Mouse (Mus musculus): Measurements from ENCODE around the gene Nfib. TPM values are rescaled to one million over a fixed set of nuclear protein-coding genes. Genes with fewer than 3 reads are reported as not detected.
"Not testable (repeated sequence)": the region's sequence is repeated elsewhere in the genome, so short reads cannot be mapped to it uniquely, and the experiment has no call there.

Gene Nfib
- polyA plus RNA-seq, 1 experiment from 2014 or later = 58.4 TPM

DNA sequence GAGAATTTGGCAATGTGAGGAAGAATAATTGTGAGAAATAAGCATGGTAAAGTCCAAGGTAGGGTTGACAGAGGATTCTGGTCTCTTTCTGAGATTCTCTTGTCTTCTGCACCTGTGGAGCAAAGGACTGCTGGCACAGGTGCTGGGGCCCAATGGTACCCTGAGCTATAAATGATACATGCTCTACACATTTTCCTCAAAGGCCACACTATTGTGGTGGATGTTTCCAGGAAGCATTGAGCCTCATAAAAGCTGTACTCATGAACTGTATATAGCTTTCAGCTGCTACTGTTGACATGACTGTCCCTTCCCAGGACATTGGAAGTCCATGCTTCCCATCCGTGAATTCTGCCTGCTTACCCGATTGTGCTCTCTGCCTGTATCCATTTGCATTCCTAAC lies 418.1 kb downstream of the Nfib start:
- Histone ChIP-seq H3K9me3 (replicated peaks) (no peaks in the 10 kb centered on the region), H3K27me3 (no peaks in the 10 kb centered on the region), H3K4me3 (no peak overlapping the region), H3K27ac (no peak overlapping the region), H3K9ac (no peak overlapping the region), H3K36me3 (no peaks in the 10 kb centered on the region), H3K4me2 (replicated peaks) (no peak overlapping the region), H3K4me1 (0 out of 2 replicates have a peak, but pooled peaks cover 4% of the 10 kb centered on the region)
- WGBS = 86% methylated on average over 2 of the region's 2 CpGs
- no peak for ATAC-seq (ENCODE audit: low FRiP score)

DNA sequence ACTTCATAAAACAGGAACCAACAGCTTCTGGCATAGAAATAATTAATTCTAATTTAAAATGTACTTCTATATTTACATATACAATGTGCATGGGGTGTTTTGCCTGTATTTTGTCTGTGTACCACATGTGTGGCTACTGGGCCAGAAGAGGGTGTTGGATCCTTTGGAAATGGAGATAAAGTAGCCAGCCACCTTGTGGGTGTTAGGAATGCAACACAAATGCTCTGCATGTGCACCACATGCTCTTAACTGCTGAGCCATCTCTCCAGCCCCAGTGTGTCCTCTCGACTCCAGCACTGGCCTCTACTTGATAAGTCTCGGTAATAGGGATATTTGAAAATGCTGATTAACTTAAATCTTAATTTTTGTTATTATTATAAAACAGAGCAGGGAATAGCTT lies 418.6 kb downstream of the Nfib start:
- Histone ChIP-seq H3K27me3 (no peaks in the 10 kb centered on the region), H3K9ac (no peak overlapping the region), H3K36me3 (no peaks in the 10 kb centered on the region), H3K4me1 (0 out of 2 replicates have a peak, but pooled peaks cover 4% of the 10 kb centered on the region), H3K4me3 (no peak overlapping the region), H3K27ac (no peak overlapping the region), H3K4me2 (replicated peaks) (no peak overlapping the region), H3K9me3 (replicated peaks) (no peaks in the 10 kb centered on the region)
- WGBS = 84% methylated on average over 2 of the region's 2 CpGs
- no peak for ATAC-seq (ENCODE audit: low FRiP score)

DNA sequence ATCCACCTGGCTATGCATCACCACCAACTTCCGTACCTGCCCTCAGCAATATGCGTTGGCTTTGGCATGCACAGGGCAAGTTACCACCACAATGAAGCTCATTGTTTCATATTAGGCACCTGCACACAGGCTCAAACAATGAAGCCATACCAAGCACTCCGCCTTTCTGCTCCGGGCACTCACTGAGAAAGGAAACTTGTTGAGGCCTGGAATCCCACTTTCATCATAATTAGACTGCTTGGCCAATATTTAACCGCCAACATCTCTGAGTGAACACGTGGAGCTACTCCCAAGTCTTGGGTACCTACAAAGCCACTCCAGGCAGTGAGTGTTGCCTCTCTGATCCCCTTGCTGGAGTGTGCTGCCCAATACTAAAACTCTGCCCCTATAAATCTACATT lies 422.0 kb downstream of the Nfib start:
- ATAC-seq (ENCODE audit: low FRiP score) = no peak

DNA sequence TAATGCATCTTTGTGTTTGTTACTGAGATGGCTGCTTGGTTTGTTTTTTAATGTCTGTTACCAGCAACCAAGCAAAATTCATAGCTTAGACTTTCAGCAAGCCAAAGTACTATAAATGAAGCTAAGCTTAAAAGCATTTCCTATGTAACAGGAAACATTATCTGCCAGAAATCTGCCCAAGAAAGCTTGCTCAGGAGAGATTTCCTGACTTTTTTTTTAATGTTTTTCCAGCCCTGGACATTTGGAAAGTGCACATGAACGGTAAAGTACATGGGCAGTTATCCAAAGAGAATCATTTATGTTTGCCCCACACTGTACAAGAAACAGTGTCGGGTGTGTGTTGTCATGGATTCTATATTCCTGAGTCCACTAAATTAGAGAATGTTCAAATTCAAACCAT lies 429.6 kb downstream of the Nfib start:
- no peaks in the 10 kb centered on the region for H3K27me3 ChIP-seq
- 78% methylated on average over 2 of the region's 2 CpGs for WGBS
- H3K4me3 ChIP-seq = no peak overlapping the region
- H3K9me3 ChIP-seq (replicated peaks) = no peaks in the 10 kb centered on the region
- H3K9ac ChIP-seq = no peak overlapping the region
- no peak overlapping the region for H3K27ac ChIP-seq
- H3K4me2 ChIP-seq (replicated peaks) = no peak overlapping the region
- no peaks in the 10 kb centered on the region for H3K36me3 ChIP-seq
- peaks cover 11% of the 10 kb centered on the region for H3K4me1 ChIP-seq
- ATAC-seq (ENCODE audit: low FRiP score) = no peak

More for the DNA sequence above, 422.0 kb downstream of the Nfib start:
- H3K4me1 ChIP-seq = no peaks in the 10 kb centered on the region
- H3K4me3 ChIP-seq = no peak overlapping the region
- no peak overlapping the region for H3K4me2 ChIP-seq (replicated peaks)
- no peak overlapping the region for H3K9ac ChIP-seq
- H3K9me3 ChIP-seq (replicated peaks) = no peaks in the 10 kb centered on the region
- no peaks in the 10 kb centered on the region for H3K36me3 ChIP-seq
- H3K27ac ChIP-seq = no peak overlapping the region; the same call in 1 of the 2 replicates
- 87% methylated on average over 6 of the region's 6 CpGs for WGBS
- no peaks in the 10 kb centered on the region for H3K27me3 ChIP-seq

DNA sequence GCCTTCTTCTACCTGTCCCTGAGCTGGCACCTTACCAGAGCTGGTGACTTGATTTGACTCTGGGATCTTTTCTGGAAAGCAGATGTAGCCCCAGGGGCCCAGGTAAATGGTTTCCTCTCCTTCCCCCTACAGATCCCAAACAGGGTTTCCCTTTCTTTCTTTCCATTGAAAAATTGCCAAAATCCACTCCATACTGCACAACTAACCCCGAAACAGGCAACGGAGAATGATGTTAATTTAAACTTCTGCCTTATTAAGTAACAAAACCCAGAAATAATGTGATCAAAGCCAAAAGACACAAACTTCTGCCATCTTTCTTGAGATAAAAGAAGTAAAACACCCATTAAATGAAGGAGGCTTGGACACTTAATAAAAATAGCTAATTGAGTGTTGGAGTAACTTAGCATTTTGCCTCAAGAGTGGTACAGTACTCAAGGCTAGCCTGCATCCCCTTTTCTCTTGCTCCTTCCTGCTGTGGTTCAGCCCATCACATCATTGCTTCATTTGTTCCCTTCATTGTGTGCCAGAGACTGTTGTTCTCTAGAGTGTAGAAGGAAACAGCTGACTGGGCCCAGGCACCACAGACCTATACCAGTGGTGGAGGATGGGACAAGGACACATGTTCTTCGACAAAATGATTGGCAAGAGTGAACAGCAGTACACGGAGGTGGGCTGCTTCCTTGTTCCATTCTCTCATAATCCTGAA lies 432.3 kb downstream of the Nfib start:
- H3K4me1 ChIP-seq = peaks cover 19% of the 10 kb centered on the region
- H3K27me3 ChIP-seq = no peaks in the 10 kb centered on the region
- no peak overlapping the region for H3K27ac ChIP-seq
- 84% methylated on average over 4 of the region's 4 CpGs for WGBS
- no peaks in the 10 kb centered on the region for H3K36me3 ChIP-seq
- no peak for ATAC-seq (ENCODE audit: low FRiP score)
- H3K4me3 ChIP-seq = no peak overlapping the region
- H3K9ac ChIP-seq = no peak overlapping the region
- no peaks in the 10 kb centered on the region for H3K9me3 ChIP-seq (replicated peaks)
- no peak overlapping the region for H3K4me2 ChIP-seq (replicated peaks)

DNA sequence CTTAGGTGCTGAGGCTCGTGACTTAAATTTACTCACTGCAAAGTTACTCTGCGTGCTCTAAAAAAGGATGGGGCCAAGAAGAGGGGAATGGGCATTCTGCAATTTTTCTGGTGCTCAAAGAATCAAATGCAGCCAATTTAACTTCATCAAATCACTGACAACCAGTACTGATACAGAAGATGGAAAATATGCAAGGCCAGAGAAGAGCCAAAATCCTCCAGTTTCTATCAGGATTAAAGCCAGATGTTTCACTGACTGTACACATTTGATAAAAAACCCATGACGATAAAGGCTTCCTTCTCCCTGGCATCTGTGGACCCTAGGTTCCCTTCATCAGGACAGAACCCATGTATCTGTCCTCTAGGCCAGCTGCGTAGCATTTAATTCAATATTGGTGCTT lies 433.5 kb downstream of the Nfib start:
- 63% methylated on average over 4 of the region's 4 CpGs for WGBS
- no peak for ATAC-seq (ENCODE audit: low FRiP score)
- no peak overlapping the region for H3K4me3 ChIP-seq
- peak overlapping the region; percentile 19; the same call in 1 of the 2 replicates for H3K27ac ChIP-seq
- H3K4me1 ChIP-seq = peaks cover 23% of the 10 kb centered on the region
- H3K9me3 ChIP-seq (replicated peaks) = no peaks in the 10 kb centered on the region
- H3K36me3 ChIP-seq = no peaks in the 10 kb centered on the region
- H3K27me3 ChIP-seq = no peaks in the 10 kb centered on the region
- H3K9ac ChIP-seq = no peak overlapping the region
- no peak overlapping the region for H3K4me2 ChIP-seq (replicated peaks)

DNA sequence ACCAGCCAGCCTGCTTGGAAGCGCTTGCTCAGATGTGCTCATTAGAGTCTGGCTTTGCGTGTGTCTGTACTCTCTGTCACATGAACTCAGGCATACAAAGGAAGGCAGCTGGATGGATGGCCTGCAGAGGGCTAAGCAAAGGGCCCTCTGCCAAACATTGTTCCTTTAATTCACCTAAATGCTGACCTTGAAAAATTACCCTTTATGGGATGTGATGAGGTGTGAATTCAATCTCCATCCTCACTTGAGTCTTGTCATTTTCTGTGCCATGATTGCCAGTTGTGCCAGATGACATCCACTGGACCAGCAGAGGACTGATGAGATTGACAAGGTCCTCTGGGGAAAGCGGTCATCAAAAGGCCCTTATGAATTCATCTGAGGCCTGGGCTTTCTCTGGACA lies 434.0 kb downstream of the Nfib start:
- Histone ChIP-seq H3K9ac (peak overlapping the region; percentile 23; the same call in 1 of the 2 replicates), H3K4me2 (replicated peaks) (no peak overlapping the region), H3K4me1 (peaks cover 23% of the 10 kb centered on the region), H3K27ac (peak overlapping the region; percentile 19), H3K27me3 (no peaks in the 10 kb centered on the region), H3K9me3 (replicated peaks) (no peaks in the 10 kb centered on the region), H3K36me3 (no peaks in the 10 kb centered on the region), H3K4me3 (no peak overlapping the region)
- peak; percentile 87 for ATAC-seq (ENCODE audit: low FRiP score)
- 47% methylated on average over 3 of the region's 3 CpGs for WGBS

DNA sequence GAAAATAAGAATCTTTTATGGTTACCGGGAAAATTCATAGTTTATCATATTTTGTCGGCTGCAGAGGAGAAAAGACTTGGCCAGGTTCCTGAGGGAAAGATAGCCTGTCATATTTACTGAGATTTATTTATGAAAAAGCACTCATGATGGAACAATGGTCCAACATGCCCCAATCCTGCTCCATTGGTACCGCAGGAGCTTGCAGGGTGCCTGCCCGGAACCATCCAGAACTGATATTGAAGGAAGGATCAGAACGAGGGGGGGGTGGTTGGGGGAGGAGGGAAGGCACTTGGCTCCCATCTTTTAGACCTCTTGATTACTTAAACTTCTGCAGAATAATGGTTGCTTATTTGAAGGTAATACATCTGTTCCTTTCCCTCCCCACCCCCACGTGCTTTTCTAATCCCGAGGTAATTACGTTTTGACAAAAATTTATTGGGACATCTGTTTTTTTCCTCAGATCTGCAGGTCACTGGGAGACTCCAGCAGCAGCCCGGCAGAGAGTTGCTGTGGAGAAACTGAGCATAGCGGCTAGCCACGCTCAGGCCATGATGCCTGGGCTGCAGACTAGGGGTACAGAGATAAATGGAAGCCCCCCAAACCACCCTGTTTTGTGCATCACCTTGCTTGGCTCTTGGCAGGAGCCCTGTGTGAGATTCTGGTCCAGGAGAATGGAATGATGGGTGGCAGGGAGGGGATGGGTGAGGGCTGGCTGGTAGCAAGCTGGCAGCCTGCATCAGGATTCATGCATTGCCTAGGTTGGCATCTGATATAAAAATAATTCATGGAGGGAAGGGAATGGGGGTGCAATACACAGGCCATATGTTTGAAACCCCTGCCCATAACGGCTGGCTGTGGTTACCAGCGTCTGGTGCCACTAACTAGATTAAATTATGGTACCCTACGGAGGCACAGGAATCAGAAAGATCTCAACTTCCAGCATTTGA lies 437.4 kb downstream of the Nfib start:
- H3K9ac ChIP-seq = no peak overlapping the region
- H3K4me2 ChIP-seq (replicated peaks) = no peak overlapping the region
- H3K36me3 ChIP-seq = no peaks in the 10 kb centered on the region
- ATAC-seq (ENCODE audit: low FRiP score) = no peak
- H3K4me3 ChIP-seq = no peak overlapping the region
- H3K4me1 ChIP-seq = peaks cover 27% of the 10 kb centered on the region
- H3K27me3 ChIP-seq = no peaks in the 10 kb centered on the region
- H3K9me3 ChIP-seq (replicated peaks) = no peaks in the 10 kb centered on the region
- 69% methylated on average over 14 of the region's 14 CpGs for WGBS
- no peak overlapping the region for H3K27ac ChIP-seq

DNA sequence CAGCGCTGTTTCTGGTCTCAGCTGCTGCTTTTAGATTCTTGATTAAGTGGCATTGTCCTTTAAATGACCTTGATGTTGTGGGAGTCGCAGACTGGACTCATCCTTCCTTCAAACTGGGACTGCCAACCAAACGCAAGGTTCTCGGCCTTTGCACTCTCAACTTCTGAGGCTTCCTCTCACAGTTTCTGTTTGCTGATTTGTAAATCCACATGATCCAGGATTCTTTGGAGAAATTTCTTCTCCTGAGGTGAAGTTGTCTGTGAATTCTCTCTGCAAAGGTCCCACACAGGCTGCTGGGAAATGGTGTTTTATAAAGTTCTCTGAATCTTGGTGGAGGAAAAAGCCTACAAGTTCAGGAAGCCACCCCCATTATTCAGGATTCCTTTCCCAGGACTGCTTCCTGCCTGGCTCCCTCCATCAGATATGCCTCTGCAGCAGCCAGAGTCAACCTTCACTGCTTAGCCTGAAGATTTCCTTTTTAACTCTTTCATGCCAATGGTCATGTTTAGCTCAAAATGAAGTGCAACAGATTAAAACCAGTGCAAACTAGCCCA lies 439.4 kb downstream of the Nfib start:
- Histone ChIP-seq H3K27ac (no peak overlapping the region), H3K27me3 (no peaks in the 10 kb centered on the region), H3K9me3 (replicated peaks) (no peaks in the 10 kb centered on the region), H3K36me3 (no peaks in the 10 kb centered on the region), H3K9ac (no peak overlapping the region), H3K4me1 (peaks cover 17% of the 10 kb centered on the region), H3K4me3 (no peak overlapping the region), H3K4me2 (replicated peaks) (no peak overlapping the region)
- no peak for ATAC-seq (ENCODE audit: low FRiP score)
- WGBS = 46% methylated on average over 4 of the region's 4 CpGs

DNA sequence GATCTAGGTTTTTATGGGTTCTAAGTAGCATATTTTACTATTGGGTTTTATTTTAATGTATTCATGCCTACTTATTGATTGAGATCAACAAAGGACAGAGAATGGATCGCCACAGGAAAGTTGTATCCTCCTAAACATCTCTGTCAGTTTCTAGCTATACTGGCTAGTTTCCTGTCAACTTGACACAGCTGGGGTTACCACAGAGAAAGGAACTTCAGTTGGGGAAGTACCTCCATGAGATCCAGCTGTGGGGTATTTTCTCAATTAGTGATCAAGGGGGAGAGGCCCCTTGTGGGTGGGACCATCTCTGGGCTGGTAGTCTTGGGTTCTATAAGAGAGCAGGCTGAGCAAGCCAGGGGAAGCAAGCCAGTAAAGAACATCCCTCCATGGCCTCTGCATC lies 447.0 kb downstream of the Nfib start:
- not testable (repeated sequence) for H3K27me3 ChIP-seq; ATAC-seq (ENCODE audit: low FRiP score); H3K36me3 ChIP-seq; H3K4me3 ChIP-seq; H3K4me1 ChIP-seq; H3K9me3 ChIP-seq (replicated peaks); H3K4me2 ChIP-seq (replicated peaks); H3K27ac ChIP-seq; H3K9ac ChIP-seq
- WGBS = 94% methylated on average over 1 of the region's 1 CpGs

DNA sequence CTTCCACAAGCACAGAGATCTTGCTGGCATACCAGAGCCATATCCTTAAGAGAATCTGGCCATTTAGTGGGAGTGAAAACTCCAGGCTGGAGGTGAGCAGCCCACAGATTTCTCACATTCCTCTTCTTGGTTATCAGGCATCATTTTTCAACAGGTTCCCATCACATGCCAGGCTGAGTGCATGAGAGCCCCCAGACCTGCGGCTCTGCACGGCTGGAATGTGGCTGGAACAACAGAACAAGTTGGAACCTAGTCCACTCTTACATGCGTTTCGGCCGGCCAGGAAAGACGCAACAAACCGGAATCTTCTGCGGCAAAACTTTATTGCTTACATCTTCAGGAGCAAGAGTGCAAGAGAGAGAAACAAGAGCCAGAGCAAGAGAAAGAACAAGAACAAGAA lies 453.5 kb downstream of the Nfib start:
- H3K9ac ChIP-seq = no peak overlapping the region

DNA sequence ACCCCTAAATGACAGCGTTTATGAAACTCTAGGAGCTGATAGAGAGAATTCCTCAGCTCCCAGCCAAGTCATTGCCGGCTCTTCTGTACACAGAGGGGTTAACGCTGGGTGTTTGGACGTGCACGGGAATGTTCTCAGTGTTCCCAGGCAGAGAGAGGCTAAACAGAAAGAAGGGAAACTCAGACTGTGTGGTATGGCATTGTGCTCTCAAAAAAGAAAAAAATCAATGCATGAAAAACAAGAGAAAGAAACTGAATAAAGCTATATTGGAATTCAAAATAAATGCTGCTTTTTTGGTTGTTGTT lies 455.2 kb downstream of the Nfib start:
- H3K4me1 ChIP-seq = 0 out of 2 replicates have a peak, but pooled peaks cover 2% of the 10 kb centered on the region
- WGBS = 42% methylated on average over 5 of the region's 5 CpGs
- no peaks in the 10 kb centered on the region for H3K9me3 ChIP-seq (replicated peaks)
- H3K36me3 ChIP-seq = no peaks in the 10 kb centered on the region
- no peak for ATAC-seq (ENCODE audit: low FRiP score)
- no peaks in the 10 kb centered on the region for H3K27me3 ChIP-seq
- no peak overlapping the region for H3K4me2 ChIP-seq (replicated peaks)
- H3K27ac ChIP-seq = 0 out of 2 replicates have a peak overlapping the region, but pooled peaks have one; percentile 60
- no peak overlapping the region for H3K4me3 ChIP-seq
- no peak overlapping the region for H3K9ac ChIP-seq

More for the DNA sequence above, 453.5 kb downstream of the Nfib start:
- Histone ChIP-seq H3K27ac (no peak overlapping the region), H3K9me3 (replicated peaks) (no peaks in the 10 kb centered on the region), H3K4me3 (no peak overlapping the region), H3K4me1 (0 out of 2 replicates have a peak, but pooled peaks cover 2% of the 10 kb centered on the region), H3K36me3 (no peaks in the 10 kb centered on the region), H3K27me3 (no peaks in the 10 kb centered on the region), H3K4me2 (replicated peaks) (no peak overlapping the region)
- WGBS = 86% methylated on average over 8 of the region's 8 CpGs
- no peak for ATAC-seq (ENCODE audit: low FRiP score)
